Mouse (Mus musculus) ES-Bruce4 (cell line): ENCODE data around the gene Pln. TPM values are rescaled to one million over a fixed set of nuclear protein-coding genes. Genes with fewer than 3 reads are reported as not detected.

Experiments used
- H3K27ac ChIP-seq: 2 replicates; pipeline ENCODE4 v1.5.1; 2012; ENCODE audit warnings: low read length, inconsistent platforms; ENCODE audit not compliant: insufficient read depth
- H3K27me3 ChIP-seq: 2 replicates; pipeline ENCODE4 v1.6.1; 2012; ENCODE audit warnings: mild to moderate bottlenecking, low read length, inconsistent platforms; ENCODE audit not compliant: control insufficient read depth, poor library complexity, insufficient read depth, severe bottlenecking
- H3K36me3 ChIP-seq: 2 replicates; pipeline ENCODE4 v1.6.1; 2012; ENCODE audit warnings: inconsistent platforms, mild to moderate bottlenecking, low read length, moderate library complexity; ENCODE audit not compliant: control insufficient read depth, poor library complexity, insufficient read depth, severe bottlenecking
- H3K4me1 ChIP-seq: one replicate; pipeline ENCODE4 v1.8.1; 2011; ENCODE audit warnings: low read length; ENCODE audit not compliant: control insufficient read depth, insufficient read depth
- H3K4me3 ChIP-seq: 2 replicates; pipeline ENCODE4 v1.5.1; 2011; ENCODE audit warnings: low read depth, mild to moderate bottlenecking, low read length
- H3K9ac ChIP-seq: 2 replicates; pipeline ENCODE4 v1.6.1; 2012; ENCODE audit warnings: low read depth, mild to moderate bottlenecking, inconsistent platforms; ENCODE audit not compliant: poor library complexity, severe bottlenecking
- H3K9me3 ChIP-seq: replicated peaks from 2 replicates; pipeline ENCODE4 v1.6.1; 2012; ENCODE audit warnings: mild to moderate bottlenecking, low read length, inconsistent platforms; ENCODE audit not compliant: control insufficient read depth, poor library complexity, insufficient read depth, severe bottlenecking
- CTCF ChIP-seq: IDR thresholded peaks from one replicate; pipeline ENCODE4 v1.8.1; 2011; ENCODE audit warnings: low read depth, low read length
- EP300 ChIP-seq: IDR thresholded peaks from 2 replicates; pipeline ENCODE4 v1.6.1; 2011; ENCODE audit warnings: low read depth, low read length; ENCODE audit not compliant: insufficient read depth
- POLR2A ChIP-seq: IDR thresholded peaks from one replicate; pipeline ENCODE4 v1.8.1; 2011; ENCODE audit warnings: low read length; ENCODE audit not compliant: insufficient read depth
- polyA plus RNA-seq: library from polyadenylated mRNA; stranded (reverse); fragments of >200 nt; gene quantifications from 2 replicates; pipeline ENCODE4 v1.2.4, GENCODE M21; 2011; ENCODE audit warnings: low read depth; ENCODE audit not compliant: missing spikeins, insufficient read depth, insufficient read length

The Pln gene
- not detected in 2 replicates for polyA plus RNA-seq

- TF ChIP-seq POLR2A, result no peak
- no peak for TF ChIP-seq CTCF
- TF ChIP-seq EP300, result no peak
These were observed at the start of gene Pln for GRCm38 (mm10) chr10:53337162-53337923. Gene Pln (plus strand): TSS chr10:53337667.

DNA sequence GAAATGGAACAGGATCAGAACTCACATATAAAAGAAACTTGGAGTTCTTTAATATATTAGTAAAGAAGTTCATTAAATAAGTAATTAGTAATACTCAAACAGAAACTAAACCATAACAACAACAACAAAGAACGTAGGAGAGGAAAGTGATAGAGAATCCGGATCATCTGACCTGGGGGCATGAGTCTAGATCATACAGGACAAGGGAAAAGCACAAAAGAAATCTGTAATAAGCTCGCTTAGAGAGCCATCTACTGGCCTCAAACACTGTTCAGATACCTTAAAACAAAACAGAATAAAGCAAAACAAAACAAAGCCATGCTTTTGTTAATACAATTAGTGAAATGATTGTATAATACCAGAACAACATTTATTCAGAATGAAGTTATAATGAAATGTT lies 31.6 kb upstream of the Pln start:
- H3K4me3 ChIP-seq, result no peak overlapping the region
- H3K27me3 ChIP-seq, result no peaks in the 10 kb centered on the region
- H3K9me3 ChIP-seq, result no peaks in the 10 kb centered on the region
- TF ChIP-seq EP300, result no peak
- no peak for TF ChIP-seq CTCF
- no peak for TF ChIP-seq POLR2A
- H3K36me3 ChIP-seq, result no peaks in the 10 kb centered on the region
- no peaks in the 10 kb centered on the region for H3K4me1 ChIP-seq
- H3K9ac ChIP-seq, result no peak overlapping the region
- H3K27ac ChIP-seq, result no peak overlapping the region

More at GRCm38 (mm10) chr10:53337162-53337923, at the start of gene Pln:
- Histone ChIP-seq H3K9me3 (no peaks in the 10 kb centered on the region), H3K4me1 (no peaks in the 10 kb centered on the region), H3K9ac (no peak within 1 kb of the TSS), H3K4me3 (no peak within 1 kb of the TSS), H3K27ac (no peak within 1 kb of the TSS), H3K27me3 (no peaks in the 10 kb centered on the region), H3K36me3 (no peaks in the 10 kb centered on the region)

- no peaks in the 10 kb centered on the region for H3K36me3 ChIP-seq
- no peaks in the 10 kb centered on the region for H3K4me1 ChIP-seq
- no peak for TF ChIP-seq EP300
- no peak for TF ChIP-seq CTCF
- TF ChIP-seq POLR2A, result no peak
- no peaks in the 10 kb centered on the region for H3K27me3 ChIP-seq
- H3K4me3 ChIP-seq, result no peak overlapping the region
- no peak overlapping the region for H3K9ac ChIP-seq
- H3K9me3 ChIP-seq, result no peaks in the 10 kb centered on the region
- H3K27ac ChIP-seq, result no peak overlapping the region
These were observed 30.8 kb upstream of the Pln start for GRCm38 (mm10) chr10:53306674-53307073.

- TF ChIP-seq EP300 (no peak), POLR2A (no peak), CTCF (no peak)
These were observed 14.1 kb upstream of the Pln start for GRCm38 (mm10) chr10:53323367-53323766.

DNA sequence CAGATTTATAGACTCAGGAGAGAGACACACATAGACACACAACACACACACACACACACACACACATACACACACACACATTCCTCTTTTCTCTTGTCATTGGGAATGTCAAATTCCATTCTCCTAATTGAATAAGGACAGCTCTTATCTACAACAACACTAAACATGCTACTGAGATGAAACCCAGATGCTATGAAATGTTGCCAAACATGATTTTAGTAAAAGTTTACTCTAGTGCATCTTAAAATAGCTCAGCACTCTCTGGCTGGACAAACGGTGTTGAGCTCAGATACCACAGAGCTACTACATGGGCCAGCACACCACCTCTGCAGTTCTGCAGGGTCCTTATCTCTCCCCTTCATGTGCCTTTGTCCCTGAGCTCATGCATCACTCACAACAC lies 12.8 kb upstream of the Pln start:
- Histone ChIP-seq H3K36me3 (no peaks in the 10 kb centered on the region), H3K4me1 (no peaks in the 10 kb centered on the region), H3K27me3 (no peaks in the 10 kb centered on the region), H3K4me3 (no peak overlapping the region), H3K9ac (no peak overlapping the region), H3K9me3 (no peaks in the 10 kb centered on the region), H3K27ac (no peak overlapping the region)
- no peak for TF ChIP-seq CTCF
- no peak for TF ChIP-seq POLR2A
- TF ChIP-seq EP300, result no peak

More at GRCm38 (mm10) chr10:53323367-53323766, 14.1 kb upstream of the Pln start:
- Histone ChIP-seq H3K4me1 (no peaks in the 10 kb centered on the region), H3K27me3 (no peaks in the 10 kb centered on the region), H3K36me3 (no peaks in the 10 kb centered on the region), H3K27ac (no peak overlapping the region), H3K9me3 (no peaks in the 10 kb centered on the region), H3K9ac (no peak overlapping the region), H3K4me3 (no peak overlapping the region)

- Histone ChIP-seq H3K27ac (no peak overlapping the region), H3K27me3 (no peaks in the 10 kb centered on the region), H3K9ac (no peak overlapping the region), H3K36me3 (no peaks in the 10 kb centered on the region), H3K4me3 (no peak overlapping the region), H3K9me3 (no peaks in the 10 kb centered on the region), H3K4me1 (no peaks in the 10 kb centered on the region)
- TF ChIP-seq POLR2A (no peak), EP300 (no peak), CTCF (no peak)
These were observed 11.1 kb upstream of the Pln start for GRCm38 (mm10) chr10:53326367-53326766.
